Mouse (Mus musculus): Measurements from ENCODE around the gene Gm49630.
"Not testable (repeated sequence)": the region's sequence is repeated elsewhere in the genome, so short reads cannot be mapped to it uniquely, and the experiment has no call there.

- not testable (repeated sequence) for TF ChIP-seq CTCF (IDR thresholded peaks at IDR 0.05; ENCODE audit: control insufficient read depth, insufficient read depth, insufficient read length); USF1 (IDR thresholded peaks at IDR 0.05; ENCODE audit: low read depth); CEBPB (IDR thresholded peaks at IDR 0.05; ENCODE audit: low read depth); MYOD1 (IDR thresholded peaks at IDR 0.05; ENCODE audit: control insufficient read depth, insufficient read length, low read depth); MYOG (IDR thresholded peaks at IDR 0.05; ENCODE audit: control insufficient read depth, extremely low read depth, insufficient read length)
Measured at GRCm38 (mm10) chr17:7371879-7372278, at the start of gene Gm49630.

Data from C2C12 (cell line).